Mouse (Mus musculus) left cerebral cortex, adult 2 months (tissue): Measurements from ENCODE around the gene Alg3. TPM values are rescaled to one million over a fixed set of nuclear protein-coding genes. Genes with fewer than 3 reads are reported as not detected.
A peak's percentile ranks its signal among the peaks of the same experiment; 100 is the strongest.

Experiments
- DNase-seq, 2 experiments: peaks; one replicate each; pipeline ENCODE4 v3.0.0; 2021 to 2022; ENCODE audit warnings: low spot score in 2 of 2, mixed read lengths in 1 of 2; ENCODE audit errors: extremely low spot score in 1 of 2
- H3K27ac ChIP-seq: fragments of 200-600 bp; 2 replicates; pipeline ENCODE4 v1.8.1; 2022
- H3K4me3 ChIP-seq: fragments of 200-600 bp; 2 replicates; pipeline ENCODE4 v1.8.1; 2022
- CTCF ChIP-seq: fragments of 200-600 bp; IDR thresholded peaks from 2 replicates; pipeline ENCODE4 v1.8.1; 2022; ENCODE audit warnings: antibody characterized with exemption, mild to moderate bottlenecking, moderate library complexity
- intact Hi-C: fragments of 180-260 bp; cut with DNase I; formaldehyde crosslinking; loops from one replicate; pipeline ENCODE4 v1.15.1; 2025
- microRNA-seq, 2 experiments: library from miRNA; unstranded; fragments of <30 nt; microRNA quantifications; one replicate each; pipeline ENCODE4 v1.2.0; 2021
- total RNA-seq, 2 experiments: library from RNA; stranded (reverse); gene quantifications; 2 replicates each; pipeline ENCODE4 v1.2.3; 2021

Gene Alg3
- total RNA-seq, 2 experiments from 2014 or later, result 11.8 to 12.2 TPM

DNA sequence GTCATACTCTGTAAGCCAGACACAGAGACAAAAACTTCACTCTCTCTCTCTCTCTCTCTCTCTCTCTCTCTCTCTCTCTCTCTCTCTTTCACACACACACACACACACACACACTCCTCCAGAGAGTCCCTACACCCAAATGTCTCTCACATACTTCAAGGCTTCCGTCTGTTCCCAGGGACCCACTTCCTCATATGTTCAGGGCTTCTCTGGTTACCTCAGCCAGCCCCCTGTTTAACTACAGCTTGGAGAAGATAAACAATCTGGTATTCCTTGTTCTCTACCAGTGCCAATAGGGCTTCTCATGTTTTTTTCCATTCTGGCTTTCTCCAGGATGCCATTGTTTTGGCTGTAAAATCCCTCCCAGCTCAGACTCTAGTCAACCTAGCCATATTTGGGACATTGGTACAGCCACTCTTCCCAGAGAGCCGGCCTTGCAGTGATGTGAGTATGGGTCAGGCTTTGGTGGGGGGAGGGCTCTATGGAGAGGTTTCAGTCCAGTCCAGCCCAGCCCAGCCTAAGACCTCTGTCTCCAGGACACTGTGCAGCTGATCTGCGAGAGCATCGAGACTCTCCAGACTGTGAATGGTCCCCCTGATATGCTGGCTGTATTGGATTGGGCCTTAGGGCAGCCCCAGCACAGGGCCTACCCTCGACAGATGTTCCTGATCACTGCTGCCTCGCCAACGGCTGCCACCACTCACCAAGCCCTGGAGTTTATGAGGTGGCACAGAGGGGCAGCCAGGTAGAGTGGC, 14.7 kb downstream of the Alg3 start:
- no peak overlapping the region for H3K27ac ChIP-seq
- no peak for DNase-seq
- H3K4me3 ChIP-seq, result no peak overlapping the region
- intact Hi-C loops, result no loop called here
- TF ChIP-seq CTCF, result no peak

DNA sequence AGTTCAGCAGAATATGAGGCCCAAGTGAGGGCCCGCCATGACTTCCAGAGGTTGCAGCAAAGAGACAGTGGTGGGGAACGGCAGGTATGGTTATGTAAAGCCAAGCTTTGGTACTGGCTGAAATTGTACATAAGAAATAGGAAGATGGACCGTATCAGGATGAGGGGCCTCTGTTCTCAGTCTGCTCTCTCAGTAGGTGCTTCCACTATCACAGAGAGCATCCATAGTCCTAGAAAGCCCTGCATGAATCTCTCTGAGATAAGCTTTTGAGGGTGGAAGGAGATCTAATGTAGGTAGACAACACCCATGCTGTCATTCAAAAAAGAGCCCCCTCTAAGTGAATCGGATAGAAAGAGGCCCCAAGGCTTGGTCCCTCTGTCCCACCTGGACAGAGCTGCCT, 15.8 kb downstream of the Alg3 start:
- H3K27ac ChIP-seq, result no peak overlapping the region
- intact Hi-C loops, result no loop called here
- TF ChIP-seq CTCF, result no peak

DNA sequence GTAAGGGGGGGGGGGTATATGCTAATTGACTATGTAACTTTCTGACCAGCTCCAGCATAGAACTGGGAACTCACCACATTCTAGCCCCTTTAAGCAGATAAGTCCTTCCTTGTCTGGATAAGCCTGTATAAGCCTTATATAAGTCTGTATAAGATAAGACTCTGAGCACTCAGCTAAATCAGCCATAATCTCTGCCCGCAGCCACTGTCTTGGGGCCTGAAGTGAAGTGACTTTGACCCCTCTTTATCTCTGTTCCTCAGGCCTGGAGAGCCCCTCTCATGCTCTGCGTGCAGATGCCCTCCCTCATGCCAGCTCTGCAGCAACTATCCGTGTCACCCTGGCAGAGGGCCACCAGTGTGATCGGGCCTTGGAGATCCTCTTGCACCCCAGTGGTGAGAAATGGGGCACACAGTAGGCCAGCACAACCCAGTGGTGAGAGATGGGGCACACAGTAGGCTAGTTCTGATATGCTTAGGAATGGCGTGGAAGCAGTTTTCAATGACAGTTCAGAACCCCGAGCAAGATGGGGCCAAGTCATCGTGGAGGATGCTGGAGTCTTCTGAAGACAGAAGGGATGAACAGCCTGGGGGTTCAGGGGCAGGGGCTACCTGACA, 16.4 kb downstream of the Alg3 start:
- no peak for TF ChIP-seq CTCF
- no peak overlapping the region for H3K4me3 ChIP-seq
- DNase-seq, result no peak
- H3K27ac ChIP-seq, result no peak overlapping the region
- intact Hi-C loops, result no loop called here

More for the DNA sequence above, 15.8 kb downstream of the Alg3 start:
- no peak overlapping the region for H3K4me3 ChIP-seq
- DNase-seq, result no peak

- Histone ChIP-seq H3K4me3 (peak overlapping the region; percentile 64), H3K27ac (no peak overlapping the region)
- TF ChIP-seq CTCF, result no peak
- intact Hi-C loops, result no loop called here
- no peak for DNase-seq
Observed at GRCm38 (mm10) chr16:20591076-20591705, 20.3 kb downstream of the Alg3 start.

- Histone ChIP-seq H3K27ac (peak overlapping the region; percentile 88; the same call in 1 of the 2 replicates), H3K4me3 (peak overlapping the region; percentile 64)
- no peak for DNase-seq
- no peak for TF ChIP-seq CTCF
- intact Hi-C loops, result no loop called here
Observed at GRCm38 (mm10) chr16:20590680-20591038, 20.9 kb downstream of the Alg3 start.

DNA sequence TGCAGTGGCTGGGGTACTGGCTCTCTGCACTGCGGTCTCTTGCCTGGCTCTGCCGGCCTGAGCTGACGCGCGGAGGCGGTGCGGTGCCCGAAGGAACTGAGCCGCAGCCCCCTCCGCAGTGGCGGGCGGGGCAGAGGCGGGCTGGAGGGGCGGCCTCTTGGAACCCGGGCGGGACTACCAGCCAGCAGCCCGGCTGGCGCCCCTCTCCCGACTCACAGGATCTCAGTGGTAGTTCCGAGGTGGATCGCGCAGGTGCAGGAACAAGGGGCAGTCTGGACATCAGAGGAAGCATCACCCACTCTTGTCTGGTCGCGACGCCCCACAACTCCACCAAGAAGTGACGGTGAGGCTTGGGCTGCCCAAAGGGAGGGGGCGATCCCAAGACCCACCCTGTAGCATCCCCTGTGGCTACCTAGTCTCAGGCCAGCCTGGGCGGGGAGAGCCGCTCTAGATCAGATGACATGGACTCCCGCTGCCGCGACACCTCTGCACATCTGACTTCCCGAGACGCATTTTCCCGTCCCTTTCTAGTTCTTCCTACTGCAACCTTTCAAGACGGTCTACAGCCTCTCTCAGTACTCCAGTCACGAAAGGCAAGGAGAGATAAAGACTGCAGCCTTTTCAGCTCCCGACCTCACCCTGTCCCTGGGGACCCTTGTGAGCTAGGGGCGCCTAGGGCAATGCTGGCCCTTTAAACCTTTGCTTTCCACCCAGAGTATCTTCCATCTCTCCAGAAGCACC, 21.4 kb downstream of the Alg3 start:
- Histone ChIP-seq H3K27ac (peak overlapping the region; percentile 88), H3K4me3 (peak overlapping the region; percentile 64)
- DNase-seq, result peak; percentile 57 to 75
- no peak for TF ChIP-seq CTCF
- intact Hi-C loops, result loop anchor here (10.0 kb wide), 1 partner anchor 55 kb away; no protein-coding TSS in a partner anchor

GRCm38 (mm10) chr16:20589366-20589938, 22.1 kb downstream of the Alg3 start, which contains the start of gene Vwa5b2:
Gene Vwa5b2, plus strand, starts transcription at chr16:20589471.
- Histone ChIP-seq H3K4me3 (peak within 1 kb of the TSS; percentile 64), H3K27ac (peak within 1 kb of the TSS; percentile 88)
- peak in 1 of 2 experiments; percentile 49 for DNase-seq
- TF ChIP-seq CTCF, result no peak
- intact Hi-C loops, result loop anchor here (10.0 kb wide), 1 partner anchor 55 kb away; no protein-coding TSS in a partner anchor

- DNase-seq, result no peak
- no peak for TF ChIP-seq CTCF
- intact Hi-C loops, result no loop called here
Observed at GRCm38 (mm10) chr16:20565075-20565474, 46.5 kb downstream of the Alg3 start.

GRCm38 (mm10) chr16:20557381-20557780, 54.2 kb downstream of the Alg3 start:
- DNase-seq, result no peak
- Histone ChIP-seq H3K27ac (no peak overlapping the region), H3K4me3 (no peak overlapping the region)
- no peak for TF ChIP-seq CTCF
- intact Hi-C loops, result no loop called here

More at GRCm38 (mm10) chr16:20565075-20565474, 46.5 kb downstream of the Alg3 start:
- H3K4me3 ChIP-seq, result no peak overlapping the region
- no peak overlapping the region for H3K27ac ChIP-seq

Small RNA genes lying within 50 kb of the gene (microRNA-seq; reads per million reads assigned to microRNA genes)
- 422 to 647 reads per million in 2 experiments for gene Mir1224

Other genes with a start within 250 kb of the Alg3 start
- 100 to 1,000 TPM; 251 to 270 TPM for gene Abcc5, start 185.3 kb downstream of the Alg3 start, total RNA-seq
- 10 to 100 TPM; 59.2 to 59.6 TPM for gene Eif2b5, start 112.9 kb downstream of the Alg3 start, total RNA-seq
- gene Dvl3, start 94.8 kb downstream of the Alg3 start, total RNA-seq, result 10 to 100 TPM; 64.7 to 70.1 TPM
- gene Ap2m1, start 76.3 kb downstream of the Alg3 start, total RNA-seq, result 100 to 1,000 TPM; 804 to 827 TPM
- 100 to 1,000 TPM; 102 to 109 TPM for gene Abcf3, start 63.2 kb downstream of the Alg3 start, total RNA-seq
- 10 to 100 TPM; 63.4 to 68.3 TPM for gene Vwa5b2, start 22.3 kb downstream of the Alg3 start, total RNA-seq
- 1 to 10 TPM; 1.8 to 2.4 TPM for gene Eef1akmt4, start 142 bp downstream of the Alg3 start, total RNA-seq
- gene Gm49333, start 125 bp downstream of the Alg3 start, total RNA-seq, result under 1 TPM in 1 of 2 experiments, not detected in 1; 0.33 TPM
- 100 to 1,000 TPM; 178 to 192 TPM for gene Camk2n2, start 9.6 kb upstream of the Alg3 start, total RNA-seq
- gene Ece2, start 18.1 kb upstream of the Alg3 start, total RNA-seq, result 10 to 100 TPM; 24.7 to 28.9 TPM
- 100 to 1,000 TPM; 218 to 233 TPM for gene Psmd2, start 39.9 kb upstream of the Alg3 start, total RNA-seq
- gene Eif4g1, start 56.6 kb upstream of the Alg3 start, total RNA-seq, result 100 to 1,000 TPM; 278 to 283 TPM
- 100 to 1,000 TPM; 320 to 343 TPM for gene Fam131a, start 81.5 kb upstream of the Alg3 start, total RNA-seq
- 10 to 100 TPM; 22.5 to 28.6 TPM for gene Polr2h, start 105.9 kb upstream of the Alg3 start, total RNA-seq
- 10 to 100 TPM; 74.8 to 79.3 TPM for gene Clcn2, start 106.0 kb upstream of the Alg3 start, total RNA-seq
- gene Chrd, start 121.4 kb upstream of the Alg3 start, total RNA-seq, result 10 to 100 TPM; 50.5 to 56.3 TPM
- 1 to 10 TPM; 7.5 to 8.7 TPM for gene Thpo, start 122.8 kb upstream of the Alg3 start, total RNA-seq